Mouse (Mus musculus): ENCODE measurements at regions not wholly inside any gene's neighbourhood (a gene's known extent, or its start where the extent isn't known, plus 50 kb on each side); places are given as distances from the start of the nearest gene placed in this dataset.

DNA sequence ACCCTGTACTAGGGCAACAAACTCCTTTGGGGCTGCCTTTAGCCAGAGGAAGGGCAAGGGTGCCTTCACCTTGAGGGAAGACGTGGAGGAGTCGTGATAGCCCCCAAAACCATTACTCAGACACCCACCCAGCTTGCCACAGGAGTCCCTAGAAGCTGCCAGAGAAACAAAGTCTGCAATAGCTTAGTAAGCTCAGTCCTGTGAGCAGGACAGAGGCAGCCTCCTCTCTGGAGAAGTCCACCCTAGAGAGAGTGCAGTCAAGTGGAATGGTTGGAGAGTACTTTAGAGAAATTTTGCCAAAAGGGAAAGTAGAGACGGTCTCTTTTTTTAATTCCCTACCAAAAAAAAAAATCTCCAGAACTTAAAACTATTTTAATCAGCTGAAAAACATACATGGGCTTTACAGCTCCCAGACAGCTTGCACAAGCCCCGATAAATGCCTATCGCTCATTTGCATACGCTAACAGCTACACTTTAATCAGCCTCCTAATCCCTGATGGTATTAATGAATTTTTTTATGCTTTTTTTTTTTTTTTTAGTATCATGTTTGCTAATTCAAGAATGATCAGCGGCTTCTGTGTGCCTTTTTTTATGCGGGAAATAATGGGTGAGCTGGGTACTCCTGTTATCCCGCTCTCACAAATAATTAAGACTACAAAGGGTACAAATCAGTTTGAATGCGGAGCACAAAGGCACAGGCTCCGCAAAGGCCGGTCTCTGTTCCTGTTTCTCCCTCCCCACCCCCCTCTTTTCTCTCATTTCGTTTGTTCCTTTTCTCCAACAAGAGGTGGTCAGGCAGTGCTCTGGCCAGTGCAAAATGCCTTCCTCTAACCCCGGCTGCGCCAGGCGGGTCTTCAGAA, 219.8 kb downstream of the Il20rb start:
- Histone ChIP-seq H3K27me3 (ENCODE audit: insufficient read depth, low read length) (no peaks in the 10 kb centered on the region), H3K4me2 (no peak overlapping the region), H3K27ac (ENCODE audit: low read depth) (no peak overlapping the region), H3K9me3 (ENCODE audit: low read depth, low read length) (no peaks in the 10 kb centered on the region), H3K4me3 (ENCODE audit: low read depth, low read length) (no peak overlapping the region), H3K4me1 (ENCODE audit: insufficient read depth) (no peaks in the 10 kb centered on the region), H3K36me3 (ENCODE audit: insufficient read depth) (no peaks in the 10 kb centered on the region), H3K9ac (no peak overlapping the region)
- no peak for DNase-seq
- no peak for ATAC-seq (ENCODE audit: insufficient read depth)
- no peak for TF ChIP-seq CTCF (IDR thresholded peaks at IDR 0.05; ENCODE audit: low read depth)
- 42% methylated on average over 16 of the region's 16 CpGs for WGBS

DNA sequence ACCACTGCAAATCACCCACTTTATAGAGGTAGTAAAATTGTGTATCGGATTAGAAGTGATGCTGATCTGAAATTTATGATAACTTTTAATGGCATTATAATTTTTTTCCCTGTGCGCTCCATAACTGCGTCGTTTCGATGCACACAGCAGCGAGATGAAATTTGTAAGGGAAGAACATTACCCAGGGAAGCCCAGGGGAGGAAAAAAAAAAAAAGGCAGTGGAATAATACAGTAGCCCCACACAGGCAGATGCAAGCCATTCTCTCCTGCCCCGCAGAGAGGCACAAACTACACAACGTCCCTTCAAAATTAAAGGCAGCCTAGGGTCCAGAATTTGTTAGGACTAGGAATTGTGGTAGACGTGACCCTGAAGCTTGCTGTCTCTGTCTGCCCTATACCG, 234.2 kb downstream of the Il20rb start:
- no peak for TF ChIP-seq CTCF (IDR thresholded peaks at IDR 0.05; ENCODE audit: low read depth)
- no peak for DNase-seq
- no peaks in the 10 kb centered on the region for H3K9me3 ChIP-seq (ENCODE audit: low read depth, low read length)
- H3K36me3 ChIP-seq (ENCODE audit: insufficient read depth) = no peaks in the 10 kb centered on the region
- no peaks in the 10 kb centered on the region for H3K4me1 ChIP-seq (ENCODE audit: insufficient read depth)
- H3K4me2 ChIP-seq = no peak overlapping the region
- H3K9ac ChIP-seq = no peak overlapping the region
- H3K4me3 ChIP-seq (ENCODE audit: low read depth, low read length) = no peak overlapping the region
- ATAC-seq (ENCODE audit: insufficient read depth) = no peak
- no peak overlapping the region for H3K27ac ChIP-seq (ENCODE audit: low read depth)
- WGBS = 83% methylated on average over 10 of the region's 10 CpGs
- no peaks in the 10 kb centered on the region for H3K27me3 ChIP-seq (ENCODE audit: insufficient read depth, low read length)

Data from lung, embryonic 14.5 days (tissue).